Mouse (Mus musculus) midbrain, embryonic 14.5 days (tissue): ENCODE results near the gene Tcf21. TPM values are rescaled to one million over a fixed set of nuclear protein-coding genes. Genes with fewer than 3 reads are reported as not detected.

Experiments used
- ATAC-seq: fragments of 200-750 bp; cut with Nextera tagmentation; 2 replicates; pipeline ENCODE4 v1.8.0; 2017; ENCODE audit warnings: moderate number of reproducible peaks, moderate library complexity; ENCODE audit not compliant: low FRiP score, low TSS enrichment
- DNase-seq: peaks from one replicate; pipeline ENCODE4 v3.0.0-alpha.2; 2015
- H3K27ac ChIP-seq: fragments of 300-500 bp; sonication (generic); replicated peaks from 2 replicates; pipeline ENCODE4 v1.5.1; 2014; ENCODE audit warnings: mild to moderate bottlenecking, low read depth, low read length, moderate library complexity
- H3K27me3 ChIP-seq: fragments of 300-500 bp; sonication (generic); 2 replicates; pipeline ENCODE4 v1.6.1; 2014; ENCODE audit warnings: low read length, control low read depth, mixed read lengths; ENCODE audit not compliant: control insufficient read depth, insufficient read depth
- H3K36me3 ChIP-seq: fragments of 300-500 bp; sonication (generic); 2 replicates; pipeline ENCODE4 v1.6.1; 2014; ENCODE audit warnings: low read length, control low read depth; ENCODE audit not compliant: control insufficient read depth, insufficient read depth
- H3K4me1 ChIP-seq: fragments of 300-500 bp; sonication (generic); 2 replicates; pipeline ENCODE4 v1.6.1; 2014; ENCODE audit warnings: mild to moderate bottlenecking, antibody characterized with exemption, low read length, control low read depth; ENCODE audit not compliant: control insufficient read depth, insufficient read depth
- H3K4me2 ChIP-seq: fragments of 300-500 bp; sonication (generic); 2 replicates; pipeline ENCODE4 v1.6.1; 2014; ENCODE audit warnings: mild to moderate bottlenecking, low read length, moderate library complexity
- H3K4me3 ChIP-seq: fragments of 300-500 bp; sonication (generic); replicated peaks from 2 replicates; pipeline ENCODE4 v1.5.1; 2014; ENCODE audit warnings: low read depth, low read length
- H3K9ac ChIP-seq: fragments of 300-500 bp; sonication (generic); replicated peaks from 2 replicates; pipeline ENCODE4 v1.6.1; 2014; ENCODE audit warnings: mild to moderate bottlenecking, low read length, moderate library complexity
- H3K9me3 ChIP-seq: fragments of 300-500 bp; sonication (generic); 2 replicates; pipeline ENCODE4 v1.6.1; 2016; ENCODE audit warnings: low read length, control low read depth, mixed read lengths; ENCODE audit not compliant: control insufficient read depth
- WGBS: fragments of 180-500 bp; shearing (Covaris S2); extraction: QIAGEN DNeasy Blood & Tissue Kit; methylation state at CpG from one replicate; pipeline ENCODE4 v1.1.7; 2014; 5-methylcytosine and 5-hydroxymethylcytosine counted together
- polyA plus RNA-seq: library from polyadenylated mRNA; unstranded; fragments of >200 nt; fragmentation: Nextera tagmentation; extraction: Ambion mirVana; gene quantifications from 2 replicates; pipeline ENCODE4 v1.2.1, GENCODE M21; 2014

Gene Tcf21
- polyA plus RNA-seq, 1 experiment from 2014 or later: not detected

- Histone ChIP-seq H3K27me3 (peaks cover 91% of the 10 kb centered on the region), H3K36me3 (no peaks in the 10 kb centered on the region), H3K4me3 (0 out of 2 replicates have a peak overlapping the region, but pooled peaks have one; percentile 4), H3K9me3 (no peaks in the 10 kb centered on the region), H3K27ac (no peak overlapping the region), H3K4me2 (no peak overlapping the region), H3K4me1 (no peaks in the 10 kb centered on the region), H3K9ac (no peak overlapping the region)
- ATAC-seq: no peak
- peak; percentile 54 for DNase-seq
- 2% methylated on average over 12 of the region's 12 CpGs for WGBS
These were observed 1.3 kb downstream of the Tcf21 start for GRCm38 (mm10) chr10:22818600-22819238.

- WGBS: 2% methylated on average over 4 of the region's 4 CpGs
- no peak overlapping the region for H3K4me3 ChIP-seq
- no peak overlapping the region for H3K27ac ChIP-seq
- no peak overlapping the region for H3K9ac ChIP-seq
- ATAC-seq (no peak), DNase-seq (no peak)
- H3K36me3 ChIP-seq: no peaks in the 10 kb centered on the region
- no peaks in the 10 kb centered on the region for H3K9me3 ChIP-seq
- H3K27me3 ChIP-seq: peaks cover 92% of the 10 kb centered on the region
- no peak overlapping the region for H3K4me2 ChIP-seq
- no peaks in the 10 kb centered on the region for H3K4me1 ChIP-seq
These were observed 2.0 kb downstream of the Tcf21 start for GRCm38 (mm10) chr10:22817976-22818375.

GRCm38 (mm10) chr10:22817561-22817960 lies 2.4 kb downstream of the Tcf21 start:
- Histone ChIP-seq H3K27me3 (peaks cover 92% of the 10 kb centered on the region), H3K9me3 (no peaks in the 10 kb centered on the region), H3K9ac (no peak overlapping the region), H3K4me3 (no peak overlapping the region), H3K36me3 (no peaks in the 10 kb centered on the region), H3K4me2 (no peak overlapping the region), H3K4me1 (no peaks in the 10 kb centered on the region), H3K27ac (no peak overlapping the region)
- ATAC-seq (no peak), DNase-seq (no peak)
- 1% methylated on average over 18 of the region's 18 CpGs for WGBS

- Histone ChIP-seq H3K27ac (no peak overlapping the region), H3K9me3 (no peaks in the 10 kb centered on the region), H3K4me1 (no peaks in the 10 kb centered on the region), H3K36me3 (no peaks in the 10 kb centered on the region), H3K4me2 (no peak overlapping the region), H3K27me3 (peaks cover 92% of the 10 kb centered on the region), H3K9ac (no peak overlapping the region), H3K4me3 (no peak overlapping the region)
- DNase-seq (peak; percentile 50), ATAC-seq (no peak)
- under 1% methylated on average over 27 of the region's 28 CpGs for WGBS
These were observed 3.7 kb downstream of the Tcf21 start for GRCm38 (mm10) chr10:22816237-22816762.

- 2% methylated on average over 19 of the region's 19 CpGs for WGBS
- Histone ChIP-seq H3K27me3 (peaks cover 93% of the 10 kb centered on the region), H3K4me1 (no peaks in the 10 kb centered on the region), H3K27ac (no peak overlapping the region), H3K36me3 (no peaks in the 10 kb centered on the region), H3K9me3 (no peaks in the 10 kb centered on the region), H3K4me3 (no peak overlapping the region), H3K9ac (no peak overlapping the region), H3K4me2 (no peak overlapping the region)
- ATAC-seq (no peak), DNase-seq (peak; percentile 17)
These were observed 4.3 kb downstream of the Tcf21 start for GRCm38 (mm10) chr10:22815461-22816236.

GRCm38 (mm10) chr10:22814771-22815170 lies 5.2 kb downstream of the Tcf21 start:
- WGBS: 0% methylated on average over 2 of the region's 2 CpGs
- Histone ChIP-seq H3K9ac (no peak overlapping the region), H3K36me3 (no peaks in the 10 kb centered on the region)

GRCm38 (mm10) chr10:22814294-22814693 lies 5.7 kb downstream of the Tcf21 start:
- no peak overlapping the region for H3K9ac ChIP-seq
- H3K36me3 ChIP-seq: no peaks in the 10 kb centered on the region
- H3K27ac ChIP-seq: no peak overlapping the region
- ATAC-seq (no peak), DNase-seq (peak; percentile 13)
- H3K4me3 ChIP-seq: no peak overlapping the region
- no peaks in the 10 kb centered on the region for H3K9me3 ChIP-seq
- H3K27me3 ChIP-seq: peaks cover 87% of the 10 kb centered on the region
- WGBS: 0% methylated on average over 5 of the region's 8 CpGs
- H3K4me2 ChIP-seq: no peak overlapping the region
- H3K4me1 ChIP-seq: no peaks in the 10 kb centered on the region

More at GRCm38 (mm10) chr10:22814771-22815170, 5.2 kb downstream of the Tcf21 start:
- ATAC-seq: no peak
- Histone ChIP-seq H3K9me3 (no peaks in the 10 kb centered on the region), H3K4me2 (no peak overlapping the region), H3K4me1 (no peaks in the 10 kb centered on the region), H3K27me3 (peaks cover 91% of the 10 kb centered on the region), H3K4me3 (no peak overlapping the region), H3K27ac (no peak overlapping the region)
- DNase-seq: no peak

GRCm38 (mm10) chr10:22813317-22813960 lies 6.5 kb downstream of the Tcf21 start:
- ATAC-seq: no peak
- H3K4me1 ChIP-seq: no peaks in the 10 kb centered on the region
- under 1% methylated on average over 18 of the region's 18 CpGs for WGBS

More at GRCm38 (mm10) chr10:22813317-22813960, 6.5 kb downstream of the Tcf21 start:
- Histone ChIP-seq H3K4me2 (peak overlapping the region; percentile 22), H3K9ac (no peak overlapping the region), H3K9me3 (no peaks in the 10 kb centered on the region), H3K27me3 (peaks cover 79% of the 10 kb centered on the region), H3K4me3 (no peak overlapping the region), H3K36me3 (no peaks in the 10 kb centered on the region), H3K27ac (no peak overlapping the region)
- DNase-seq: peak; percentile 56
